Mouse (Mus musculus) brain, embryonic 14.5 days (tissue): ENCODE results near the gene Pex26. TPM values are rescaled to one million over a fixed set of nuclear protein-coding genes. Genes with fewer than 3 reads are reported as not detected.

Source experiments
- DNase-seq: peaks from one replicate; pipeline ENCODE4 v3.0.0-alpha.2; 2011; ENCODE audit warnings: low read depth
- CTCF ChIP-seq: fragments of 200-500 bp; IDR thresholded peaks from 2 replicates; pipeline ENCODE4 v1.5.1; 2012; ENCODE audit warnings: inconsistent platforms, mild to moderate bottlenecking, moderate library complexity, borderline replicate concordance; ENCODE audit not compliant: insufficient read depth, insufficient read length; ENCODE audit errors: extremely low read depth
- POLR2A ChIP-seq: fragments of 200-500 bp; IDR thresholded peaks from 2 replicates; pipeline ENCODE4 v1.6.1; 2012; ENCODE audit warnings: mild to moderate bottlenecking, inconsistent platforms, borderline replicate concordance; ENCODE audit not compliant: poor library complexity, insufficient read depth, insufficient read length, severe bottlenecking; ENCODE audit errors: extremely low read depth
- polyA plus RNA-seq: library from polyadenylated mRNA; depleted of rRNA; stranded (reverse); fragments of >200 nt; gene quantifications from 2 replicates; pipeline ENCODE4 v1.2.3, GENCODE M21; 2012

Gene Pex26
- polyA plus RNA-seq, 1 experiment = 23.3 TPM

DNA sequence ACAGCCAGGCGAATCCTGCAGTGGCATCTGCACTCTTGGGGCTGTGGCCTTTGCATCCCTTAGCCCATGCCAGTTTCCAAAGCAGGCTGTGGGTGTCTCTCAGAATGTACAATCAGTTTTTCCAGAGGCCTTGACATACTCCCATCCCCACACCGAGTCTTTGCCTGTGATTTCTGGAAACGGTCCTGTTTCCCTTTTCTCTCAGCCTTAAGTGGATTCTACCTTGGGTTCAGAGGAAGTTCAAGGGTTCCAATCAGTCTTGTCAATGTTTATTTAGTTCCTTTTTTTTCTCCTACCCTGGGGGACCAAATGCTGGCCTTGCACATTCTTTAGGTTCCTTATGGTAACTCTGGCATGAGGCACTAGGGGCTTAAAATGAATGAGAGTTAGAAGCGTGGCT, 36.7 kb upstream of the Pex26 start:
- no peak for TF ChIP-seq CTCF
- no peak for TF ChIP-seq POLR2A
- DNase-seq = peak; percentile 22

DNA sequence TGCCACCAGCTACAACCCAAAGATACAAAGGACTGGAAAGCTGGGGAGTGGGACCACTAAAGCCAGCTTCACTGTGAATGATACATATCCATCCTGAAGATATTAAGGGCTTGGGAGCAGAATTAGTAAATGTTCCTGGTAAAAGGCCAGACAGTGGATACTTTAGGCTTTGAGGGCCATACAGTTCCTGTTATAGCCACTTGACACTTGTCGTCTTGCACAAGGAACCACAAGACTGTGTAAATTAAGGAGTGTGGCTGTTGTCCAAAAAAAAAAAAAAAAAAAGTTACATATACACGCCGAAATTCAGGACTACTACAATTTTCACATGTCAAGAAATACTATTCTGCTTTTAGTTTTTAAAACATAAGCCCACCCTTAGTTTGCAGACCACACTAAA, 35.1 kb upstream of the Pex26 start:
- TF ChIP-seq POLR2A = no peak
- no peak for TF ChIP-seq CTCF
- no peak for DNase-seq

- TF ChIP-seq POLR2A (no peak), CTCF (no peak)
- no peak for DNase-seq
Observed at GRCm38 (mm10) chr6:121149420-121149819, 34.0 kb upstream of the Pex26 start.

- TF ChIP-seq CTCF (no peak), POLR2A (no peak)
- no peak for DNase-seq
Observed at GRCm38 (mm10) chr6:121150126-121150525, 33.3 kb upstream of the Pex26 start.

DNA sequence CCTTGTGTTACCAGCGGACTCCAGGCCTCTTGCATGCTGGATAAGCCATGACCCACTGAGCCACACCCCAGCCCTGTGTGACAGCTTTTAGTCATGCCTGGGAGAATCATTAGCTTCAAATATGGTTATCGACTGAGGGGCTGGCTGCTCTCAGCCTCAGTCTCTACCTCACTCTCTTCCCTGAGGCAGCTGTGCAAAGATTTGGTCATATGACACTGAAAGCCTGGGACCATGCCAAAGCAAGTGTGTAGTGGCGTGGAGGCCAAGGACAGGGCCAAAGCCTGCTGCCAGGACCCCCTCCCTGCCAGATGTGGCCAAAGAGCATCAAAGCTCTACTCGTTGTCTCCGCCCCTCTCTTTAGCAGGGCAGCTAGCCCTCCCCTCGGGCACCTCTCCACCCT, 31.7 kb upstream of the Pex26 start:
- TF ChIP-seq CTCF (no peak), POLR2A (no peak)
- DNase-seq = no peak

- no peak for DNase-seq
- TF ChIP-seq POLR2A (no peak), CTCF (no peak)
Observed at GRCm38 (mm10) chr6:121153177-121153576, 30.3 kb upstream of the Pex26 start.

DNA sequence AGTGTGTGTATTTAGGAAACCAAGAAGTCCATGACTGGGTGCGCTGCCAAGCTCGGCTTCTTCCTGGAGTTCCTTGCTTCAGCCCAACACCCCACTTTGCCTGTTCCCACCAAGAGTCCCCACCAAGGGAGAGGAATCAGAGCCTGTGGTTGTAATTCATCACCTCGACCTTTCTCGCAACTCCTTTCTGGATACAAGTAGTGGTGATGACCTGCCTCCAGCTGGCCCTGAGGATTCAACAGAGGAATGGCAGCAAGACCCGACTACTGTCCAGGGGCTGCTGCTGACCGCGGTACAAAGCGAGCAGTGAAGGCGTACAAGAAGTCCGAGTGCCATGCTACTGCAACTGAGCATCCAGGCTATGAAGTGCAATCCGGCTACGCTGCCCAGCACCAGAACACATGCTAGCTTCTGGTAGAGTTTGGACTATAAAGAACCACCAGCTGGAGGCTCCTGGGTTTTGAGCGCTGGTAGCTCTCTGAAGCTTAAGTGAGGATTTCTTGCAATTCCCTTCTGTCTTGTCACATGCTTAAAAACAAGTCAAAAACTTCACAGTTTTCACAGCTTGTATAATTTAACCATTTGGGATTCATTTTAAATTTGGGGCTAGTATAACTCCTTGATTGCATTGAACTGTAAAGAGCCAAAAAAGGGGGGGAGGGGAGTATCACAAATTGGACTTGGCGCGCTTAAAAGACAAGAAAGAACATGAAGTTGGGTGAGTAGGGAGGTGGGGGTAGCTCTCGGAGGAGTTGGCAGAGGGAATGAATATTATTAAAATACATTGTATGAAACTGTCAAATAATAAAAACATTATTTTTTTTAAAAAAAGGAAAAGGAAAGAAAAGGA, 28.8 kb upstream of the Pex26 start:
- DNase-seq = peak; percentile 66
- TF ChIP-seq POLR2A (no peak), CTCF (no peak)

GRCm38 (mm10) chr6:121156030-121156429, 27.4 kb upstream of the Pex26 start:
- DNase-seq = no peak
- TF ChIP-seq POLR2A = no peak
- TF ChIP-seq CTCF = no peak

DNA sequence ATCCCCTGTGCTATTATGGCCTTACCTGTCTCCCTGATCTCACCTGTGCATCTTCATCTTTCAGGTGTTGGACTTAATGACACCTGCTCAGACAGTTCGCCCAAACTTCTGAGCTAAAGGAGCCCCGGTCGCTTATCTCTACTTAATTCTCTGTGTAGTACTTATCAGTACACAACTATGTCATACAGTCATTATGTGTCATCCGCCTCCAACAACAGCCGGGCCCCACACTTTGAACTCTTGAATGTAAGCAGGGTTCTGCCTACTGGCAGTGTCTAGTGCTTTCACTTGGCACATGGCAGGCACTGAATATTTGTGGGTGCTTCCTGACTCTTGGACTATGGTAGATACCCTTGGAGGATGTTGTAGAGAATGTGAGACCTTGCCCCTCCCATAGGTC, 23.9 kb upstream of the Pex26 start:
- DNase-seq = no peak
- TF ChIP-seq CTCF (no peak), POLR2A (no peak)

- DNase-seq = no peak
- TF ChIP-seq POLR2A (no peak), CTCF (no peak)
Observed at GRCm38 (mm10) chr6:121160126-121160525, 23.3 kb upstream of the Pex26 start.

- TF ChIP-seq POLR2A = no peak
- no peak for TF ChIP-seq CTCF
- DNase-seq = no peak
Observed at GRCm38 (mm10) chr6:121162616-121163015, 20.9 kb upstream of the Pex26 start.

GRCm38 (mm10) chr6:121166098-121166552, 17.3 kb upstream of the Pex26 start:
- DNase-seq = peak; percentile 35
- TF ChIP-seq POLR2A (no peak), CTCF (no peak)

DNA sequence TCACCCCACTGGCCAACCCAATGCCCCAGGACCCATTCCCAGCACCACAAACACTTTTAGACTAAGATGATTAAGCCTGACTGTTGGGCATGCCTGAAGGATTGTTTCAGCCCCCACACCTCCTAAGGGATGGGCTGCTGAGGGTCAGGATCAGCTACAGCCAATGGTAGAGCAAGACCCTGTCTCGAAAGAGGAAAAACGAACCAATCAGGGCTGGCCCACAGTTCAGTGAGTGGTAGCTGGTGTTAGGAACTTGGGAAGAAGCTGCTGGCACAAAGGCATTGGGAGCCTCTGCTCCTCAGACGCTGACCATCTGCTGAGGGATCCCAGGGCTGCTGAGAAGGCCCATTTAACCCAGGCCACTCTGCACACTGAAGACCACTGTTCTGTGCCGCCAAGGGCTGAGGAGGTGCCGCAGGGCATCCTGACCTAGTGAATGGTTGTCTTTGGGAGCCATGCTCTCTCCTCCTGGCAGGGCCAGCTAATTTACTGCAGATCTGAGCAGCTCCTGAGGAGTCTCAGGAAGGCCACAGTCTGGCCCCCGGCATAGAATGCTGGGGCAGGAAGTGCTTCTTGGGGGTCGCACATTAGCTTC, 16.0 kb upstream of the Pex26 start:
- DNase-seq = no peak
- TF ChIP-seq POLR2A = no peak
- TF ChIP-seq CTCF = no peak

GRCm38 (mm10) chr6:121171102-121171501, 12.4 kb upstream of the Pex26 start:
- DNase-seq = no peak
- TF ChIP-seq POLR2A = no peak
- TF ChIP-seq CTCF = no peak
